Mouse (Mus musculus): ENCODE measurements around the gene Cma2. TPM values are rescaled to one million over a fixed set of nuclear protein-coding genes. Genes with fewer than 3 reads are reported as not detected.
A peak's percentile ranks its signal among the peaks of the same experiment; 100 is the strongest.
"Not testable (repeated sequence)": the region's sequence is repeated elsewhere in the genome, so short reads cannot be mapped to it uniquely, and the experiment has no call there.

Gene Cma2
- not detected for polyA plus RNA-seq (2017; shearing (Covaris generic))

DNA sequence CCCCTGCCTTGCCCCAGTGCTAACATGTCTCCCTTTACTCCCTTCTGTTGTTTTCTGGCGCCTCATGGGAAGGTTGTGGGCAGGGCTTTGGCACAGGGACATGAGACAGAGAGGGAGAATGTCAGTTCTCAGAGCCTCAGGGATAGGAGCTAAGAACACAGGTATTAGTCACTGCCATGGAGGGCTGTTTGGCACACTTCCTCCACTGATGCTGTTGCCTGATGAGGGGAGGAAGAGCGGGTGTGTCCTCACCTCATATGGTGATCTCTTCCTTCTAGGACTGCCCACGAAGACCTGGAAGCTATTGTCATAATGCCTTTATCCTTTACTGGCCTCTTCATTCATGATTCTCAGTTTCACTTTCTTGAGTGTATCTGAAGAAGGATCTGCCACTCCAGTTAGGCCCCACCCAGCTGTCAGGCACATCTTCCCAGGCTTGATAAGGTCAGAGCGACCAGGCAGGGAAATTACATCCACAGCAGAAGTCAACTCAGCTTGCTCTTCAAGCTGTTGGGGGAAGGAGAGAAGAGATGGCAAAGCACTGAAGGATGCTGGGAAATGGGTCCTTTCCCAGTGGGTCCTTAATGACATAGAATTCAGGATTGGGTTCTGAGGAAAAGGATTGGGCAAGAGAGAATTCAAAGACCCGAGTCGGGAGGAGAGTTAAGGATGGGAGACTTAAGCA is at the start of gene Cma2:
Gene Cma2 (plus strand): TSS at position 635 of the 685 bp plus-strand sequence.
- no peak for ATAC-seq

DNA sequence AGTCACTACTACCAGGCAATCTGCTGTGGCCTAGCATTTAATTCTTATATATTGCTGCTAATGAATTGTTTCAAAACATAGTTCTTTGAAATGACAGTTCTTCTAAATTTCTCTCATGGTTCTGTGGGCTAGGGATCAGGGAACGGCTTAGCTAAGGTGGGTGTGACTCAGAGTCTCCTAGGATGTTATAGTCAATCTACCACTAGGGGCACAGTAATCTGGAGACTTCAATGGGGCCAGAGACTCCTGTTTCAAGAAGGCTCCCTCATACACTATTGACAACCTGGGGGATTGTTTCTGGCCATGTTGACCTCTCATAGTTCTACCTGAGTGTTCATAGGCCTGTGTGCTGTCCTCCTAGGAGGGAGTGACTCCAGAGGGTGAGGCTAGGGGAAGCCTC is 45.3 kb upstream of the Cma2 start:
- peak; percentile 74 for ATAC-seq

DNA sequence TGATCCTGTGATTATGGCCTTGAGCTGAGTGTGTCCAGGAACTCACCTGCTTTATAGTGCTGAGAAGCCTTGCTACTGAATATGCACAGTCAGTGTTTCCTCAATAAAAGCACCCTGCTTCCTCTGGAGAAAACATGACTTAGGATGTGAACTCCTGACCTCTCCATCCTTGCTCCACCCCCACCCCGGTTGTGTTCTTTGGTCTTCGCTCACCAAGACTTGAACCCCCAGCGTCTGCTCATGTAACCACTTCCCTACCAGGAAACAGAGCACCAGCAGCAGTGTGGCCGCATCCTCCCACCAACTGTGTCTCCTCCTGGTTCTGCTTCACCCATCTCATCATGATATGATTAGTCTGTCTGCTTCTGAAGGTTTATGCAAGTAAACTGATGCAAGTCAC is 37.4 kb upstream of the Cma2 start:
- peak; percentile 72 for ATAC-seq

- peak; percentile 82 for ATAC-seq
Observed at GRCm38 (mm10) chr14:55918240-55919082, 32.3 kb upstream of the Cma2 start.

DNA sequence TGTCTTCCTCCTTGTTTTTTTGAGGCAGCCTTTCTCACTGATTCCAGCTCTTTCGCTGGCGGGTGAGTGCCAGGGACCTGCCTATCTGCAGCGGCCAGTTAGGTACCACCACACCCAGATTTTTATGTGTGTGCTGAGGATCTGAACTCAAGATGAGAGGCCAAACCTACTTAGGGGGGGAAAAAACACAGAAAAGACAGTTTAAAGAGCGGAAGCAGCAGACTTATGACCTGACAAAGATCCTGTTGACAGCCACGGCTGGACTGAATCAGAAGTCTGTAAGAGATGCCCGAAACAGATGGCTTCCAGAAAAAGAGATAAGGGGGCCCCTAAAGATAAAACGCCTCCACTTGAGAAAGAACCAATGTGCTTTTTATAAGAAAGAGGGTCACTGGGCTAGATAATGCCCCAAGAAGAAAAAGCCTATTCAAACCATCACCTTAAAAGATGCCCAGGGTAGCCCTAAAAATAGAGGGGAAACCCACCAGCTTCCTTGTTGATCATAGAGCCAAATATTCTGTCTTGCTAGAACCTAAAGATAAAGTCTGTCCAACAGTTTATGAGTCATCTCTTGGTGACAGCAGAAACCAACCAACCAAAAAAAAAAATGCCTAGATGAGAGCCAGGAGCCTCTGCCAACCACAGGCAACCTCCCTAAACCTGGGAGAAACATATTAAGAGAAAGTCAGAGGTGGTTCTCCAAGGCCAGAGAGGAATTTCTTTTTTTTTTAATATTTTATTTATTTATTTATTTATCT is 28.1 kb upstream of the Cma2 start:
- ATAC-seq: no peak

- ATAC-seq: no peak
Observed at GRCm38 (mm10) chr14:55926847-55927246, 23.9 kb upstream of the Cma2 start.

GRCm38 (mm10) chr14:55929263-55929997 is 21.4 kb upstream of the Cma2 start:
- ATAC-seq: no peak

GRCm38 (mm10) chr14:55933586-55933985 is 17.2 kb upstream of the Cma2 start:
- no peak for ATAC-seq

DNA sequence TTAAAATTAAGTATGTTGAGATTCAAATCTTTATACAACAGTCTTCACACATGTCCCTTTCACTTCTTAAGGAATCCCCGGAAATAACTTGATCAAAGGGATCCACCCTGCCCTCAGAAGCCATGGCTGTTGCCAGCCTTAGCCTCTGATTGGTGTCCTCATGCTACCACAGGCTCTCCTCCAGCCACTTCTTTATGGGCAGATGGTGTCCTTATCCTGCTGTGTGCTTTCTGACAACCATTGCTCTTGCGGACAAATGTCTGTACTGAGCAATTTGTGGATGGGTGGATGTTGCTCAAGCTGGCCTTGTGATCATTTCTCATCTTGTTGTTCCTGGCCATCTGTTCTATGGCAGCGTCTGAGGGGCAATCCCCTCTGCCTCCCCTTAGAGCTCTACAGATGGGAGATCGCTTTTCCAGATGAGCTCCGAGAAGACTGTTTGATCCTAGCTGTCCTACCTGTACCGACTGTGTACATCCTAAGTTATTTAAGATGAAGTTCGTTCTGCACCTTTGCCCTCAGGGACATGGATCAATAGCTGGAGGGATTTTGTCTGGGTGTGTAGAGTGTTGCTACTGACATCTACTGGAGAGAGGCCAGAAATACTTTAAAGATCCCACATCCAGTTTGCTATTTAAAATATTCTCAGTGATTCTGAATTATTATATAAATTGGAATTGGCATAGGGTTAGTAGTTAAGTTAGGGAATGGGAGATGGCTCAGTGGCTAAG is 10.5 kb upstream of the Cma2 start:
- no peak for ATAC-seq

DNA sequence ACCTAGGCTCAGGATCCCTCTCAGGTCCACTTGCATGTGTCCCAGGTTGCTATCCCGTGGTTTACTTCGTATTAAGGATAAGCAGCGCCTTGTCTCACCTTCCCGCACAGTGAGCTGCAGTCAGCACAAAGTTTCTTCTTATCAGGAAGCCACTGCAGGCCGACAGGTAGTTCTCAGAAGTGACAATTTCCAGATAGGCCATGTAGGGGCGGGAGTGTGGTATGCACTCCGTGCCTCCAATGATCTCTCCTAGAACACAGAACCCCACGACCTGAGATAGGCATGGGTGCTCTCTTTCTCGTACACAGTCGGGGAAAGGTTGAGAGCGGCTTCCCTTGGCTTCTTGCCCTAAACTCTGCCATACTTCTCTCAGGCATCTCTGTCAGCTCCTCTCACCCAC is 7.2 kb upstream of the Cma2 start:
- ATAC-seq: no peak

- ATAC-seq: no peak
Observed at GRCm38 (mm10) chr14:55944575-55944974, 6.2 kb upstream of the Cma2 start, which contains the start of gene Cma1. Gene Cma1 (minus strand): TSS chr14:55944675.

GRCm38 (mm10) chr14:55946269-55946969 is 4.4 kb upstream of the Cma2 start:
- no peak for ATAC-seq

- ATAC-seq: no peak
Observed at GRCm38 (mm10) chr14:55963263-55963662, 12.5 kb downstream of the Cma2 start.

GRCm38 (mm10) chr14:55963900-55964299 is 13.1 kb downstream of the Cma2 start:
- ATAC-seq: not testable (repeated sequence)

- not testable (repeated sequence) for ATAC-seq
Observed at GRCm38 (mm10) chr14:55987464-55987863, 36.7 kb downstream of the Cma2 start.

DNA sequence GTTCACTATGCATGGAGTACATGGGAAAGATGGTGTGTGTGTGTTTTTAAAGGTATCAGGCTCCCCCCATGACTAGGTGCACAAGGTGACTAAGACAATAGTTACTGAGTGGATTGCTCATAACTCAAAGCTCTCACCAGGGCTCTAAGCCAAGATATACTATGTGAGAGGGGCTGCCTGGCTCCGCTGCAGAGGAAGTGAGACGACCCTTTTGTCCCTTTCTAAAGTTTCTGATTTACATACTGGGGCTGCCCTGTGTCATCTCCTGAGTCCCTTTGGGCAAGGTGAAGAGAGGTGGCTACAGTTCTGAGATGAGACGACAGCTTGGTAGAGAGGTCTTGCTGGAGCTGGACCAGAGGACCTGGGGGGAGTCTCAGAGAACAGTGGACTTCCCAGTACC is 62.4 kb downstream of the Cma2 start:
- ATAC-seq: no peak

- no peak for ATAC-seq
Observed at GRCm38 (mm10) chr14:56013924-56014323, 63.1 kb downstream of the Cma2 start.

GRCm38 (mm10) chr14:56017671-56018070 is 66.9 kb downstream of the Cma2 start, which contains the start of gene Mcpt1:
Gene Mcpt1 (plus strand): TSS chr14:56017971.
- not testable (repeated sequence) for ATAC-seq

DNA sequence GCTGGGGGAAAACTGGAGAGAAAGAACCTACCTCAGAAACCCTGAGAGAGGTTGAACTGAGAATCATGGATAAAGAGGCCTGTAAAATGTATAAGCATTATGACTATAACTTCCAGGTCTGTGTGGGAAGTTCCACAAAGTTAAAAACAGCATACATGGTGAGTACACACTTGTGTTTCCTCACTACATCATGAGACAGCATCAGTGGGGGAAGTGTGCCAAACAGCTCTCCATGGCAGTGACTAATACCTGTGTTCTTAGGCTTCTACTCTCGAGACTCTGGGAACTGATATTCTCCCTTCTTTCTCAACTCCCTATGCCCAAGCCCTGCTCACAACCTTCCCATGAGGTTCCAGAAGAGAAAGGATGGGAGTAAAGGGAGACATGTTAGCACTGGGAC is 68.7 kb downstream of the Cma2 start:
- no peak for ATAC-seq

- ATAC-seq: not testable (repeated sequence)
Observed at GRCm38 (mm10) chr14:56021305-56021704, 70.5 kb downstream of the Cma2 start.
